Mouse (Mus musculus): ENCODE results near the gene Fcnb. TPM values are rescaled to one million over a fixed set of nuclear protein-coding genes. Genes with fewer than 3 reads are reported as not detected.

Fcnb gene
- total RNA-seq (2021) = not detected
- long read RNA-seq, experiment 1 = 0 reads
- long read RNA-seq, experiment 2 = 0 reads

DNA sequence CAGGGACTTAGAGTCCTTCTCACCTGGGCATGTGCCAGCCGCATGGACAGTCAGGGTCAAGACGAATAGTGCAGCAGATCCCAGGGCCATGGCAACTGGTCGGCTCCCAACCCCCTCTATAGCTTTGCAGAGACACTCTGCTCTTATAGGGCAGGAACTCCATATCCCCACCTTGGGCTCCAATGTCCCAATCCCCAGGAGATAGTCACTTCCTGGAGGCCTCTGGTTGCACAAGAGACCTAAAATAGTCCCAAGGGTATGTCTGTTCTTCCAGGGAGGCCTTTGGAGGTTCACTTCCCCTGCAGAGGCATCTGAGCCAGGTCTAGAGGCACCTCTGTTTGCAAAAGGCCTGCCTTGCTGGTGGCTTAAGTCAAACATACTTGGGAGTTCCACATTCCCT lies at the start of gene Fcnb:
Gene Fcnb (minus strand): TSS at position 118 of the 400 bp plus-strand sequence.
- no peak for DNase-seq

DNA sequence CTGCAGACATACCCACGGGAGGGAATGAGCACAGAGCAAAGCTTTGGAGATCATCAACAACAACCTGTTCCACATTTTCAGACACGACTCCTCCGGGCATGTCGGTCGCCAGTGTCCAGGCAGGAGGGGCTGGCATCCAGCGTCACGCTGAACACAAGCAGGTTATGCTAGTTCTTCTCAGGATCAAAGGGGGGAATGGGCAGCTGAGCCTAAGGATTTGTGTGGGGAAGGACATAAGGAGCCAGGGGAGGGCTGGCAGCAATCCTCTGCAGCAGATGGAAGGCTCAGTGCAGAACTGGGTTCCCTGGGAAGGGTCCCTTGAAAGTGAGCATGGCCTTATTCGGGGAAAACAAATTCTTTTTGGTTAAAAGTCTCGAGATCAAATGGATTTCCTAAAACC lies 49.1 kb upstream of the Fcnb start:
- DNase-seq = no peak

DNA sequence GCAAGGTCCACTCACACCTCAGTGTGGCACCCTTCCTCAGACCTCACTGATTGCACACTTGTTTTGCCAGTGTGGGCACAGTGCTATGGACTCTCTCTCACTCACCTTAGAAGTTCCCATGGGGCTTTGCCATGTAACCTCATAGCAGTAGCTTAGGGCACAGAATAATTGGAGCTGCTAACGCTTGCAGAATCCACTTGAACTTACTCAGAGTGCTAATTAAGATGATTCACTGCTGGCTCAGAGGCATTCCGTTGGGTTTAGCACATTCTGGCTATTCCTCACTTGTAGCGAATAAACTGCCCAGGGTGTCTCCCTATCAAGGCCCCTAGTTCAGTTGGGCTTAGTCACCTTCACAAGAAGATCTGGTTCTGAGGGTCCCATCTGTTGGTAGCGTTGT lies 47.4 kb upstream of the Fcnb start:
- DNase-seq = no peak

DNA sequence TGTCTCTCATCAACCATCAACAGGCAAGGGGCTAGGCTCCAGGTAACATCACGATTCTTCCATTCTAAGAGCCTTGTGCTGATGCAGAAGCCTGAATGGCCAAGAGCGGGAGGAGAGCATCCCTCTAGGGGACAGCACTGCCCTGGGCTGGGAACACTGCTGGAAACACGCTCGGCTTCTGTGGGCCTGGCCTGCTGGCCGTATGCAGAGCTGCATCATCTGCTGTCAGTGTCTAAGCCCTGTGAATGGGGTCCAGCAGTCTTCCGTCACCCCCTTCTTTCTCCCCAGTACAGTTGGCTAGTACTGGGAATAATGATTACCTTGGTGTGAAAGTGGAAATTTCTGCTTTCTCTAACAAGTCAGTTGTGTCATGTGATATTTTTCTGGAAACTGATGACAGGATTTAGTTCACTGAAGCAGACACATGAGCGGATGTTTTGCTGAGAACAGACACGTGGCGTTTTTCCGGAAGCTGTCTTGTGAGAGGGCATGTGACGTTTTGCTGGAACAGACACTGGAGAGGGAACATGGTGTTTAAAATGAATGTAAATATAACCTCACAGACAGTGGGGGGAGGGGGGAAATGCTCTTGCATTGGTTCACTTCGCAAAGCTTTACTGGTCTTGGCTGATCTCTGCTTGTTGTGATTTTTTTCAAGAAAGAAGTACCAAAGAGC lies 42.2 kb upstream of the Fcnb start:
- no peak for DNase-seq

DNA sequence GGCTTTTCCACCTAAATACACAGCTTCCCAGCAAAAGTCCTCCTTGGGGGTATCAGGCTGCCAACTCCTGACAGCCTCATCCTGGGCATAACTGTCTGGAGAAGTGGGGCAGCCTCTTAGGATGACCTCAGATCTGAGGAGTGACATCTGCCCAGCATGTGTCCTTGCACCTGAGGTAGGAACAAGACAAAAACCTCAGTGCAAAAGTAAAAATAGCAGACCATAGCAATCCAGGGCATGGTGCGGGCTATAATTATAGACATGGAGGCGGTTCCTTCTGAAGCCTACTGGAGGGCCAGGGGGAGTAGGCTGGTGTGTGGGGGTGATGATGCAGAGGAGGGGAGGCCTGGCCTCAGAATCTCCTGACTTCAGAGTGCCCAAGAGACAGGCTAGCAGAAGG lies 39.2 kb upstream of the Fcnb start:
- DNase-seq = no peak

DNA sequence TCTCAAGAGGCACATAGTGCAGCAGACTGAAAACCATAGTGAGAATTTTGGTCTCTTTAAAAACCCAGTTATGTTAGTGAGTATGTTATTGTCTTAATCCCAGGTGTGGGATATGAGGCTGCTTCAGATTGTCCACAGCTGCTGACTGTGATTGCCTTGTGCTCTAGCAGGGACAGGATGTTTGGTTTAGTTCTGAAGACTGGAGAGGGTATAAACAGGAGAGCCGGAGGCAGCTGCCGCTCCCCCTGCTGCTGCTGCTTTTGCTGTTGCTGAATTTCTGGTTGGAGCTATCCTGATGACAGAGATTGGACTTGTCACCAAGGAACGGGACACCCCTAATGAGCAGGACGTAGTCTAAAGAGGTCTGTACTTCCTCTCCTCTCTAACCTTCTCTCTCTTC lies 36.6 kb upstream of the Fcnb start:
- DNase-seq = no peak

DNA sequence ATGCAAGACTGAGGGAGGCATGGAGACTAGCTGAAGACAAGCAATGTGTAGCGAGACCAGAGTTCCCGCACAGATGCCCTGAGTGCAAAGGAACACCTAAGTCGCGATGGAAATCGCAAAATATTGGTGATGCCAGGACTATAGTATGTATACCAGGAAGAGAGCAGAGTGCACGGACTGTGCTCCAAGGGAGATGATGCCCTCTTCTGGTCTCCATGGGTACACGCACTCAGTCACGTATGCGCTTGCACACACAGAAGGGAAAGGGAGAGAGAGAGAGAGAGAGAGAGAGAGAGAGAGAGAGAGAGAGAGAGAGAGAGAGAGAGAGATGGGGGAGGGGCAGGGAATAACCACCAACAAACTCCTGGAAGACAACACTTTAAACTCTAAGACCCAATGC lies 35.7 kb upstream of the Fcnb start:
- DNase-seq = no peak

DNA sequence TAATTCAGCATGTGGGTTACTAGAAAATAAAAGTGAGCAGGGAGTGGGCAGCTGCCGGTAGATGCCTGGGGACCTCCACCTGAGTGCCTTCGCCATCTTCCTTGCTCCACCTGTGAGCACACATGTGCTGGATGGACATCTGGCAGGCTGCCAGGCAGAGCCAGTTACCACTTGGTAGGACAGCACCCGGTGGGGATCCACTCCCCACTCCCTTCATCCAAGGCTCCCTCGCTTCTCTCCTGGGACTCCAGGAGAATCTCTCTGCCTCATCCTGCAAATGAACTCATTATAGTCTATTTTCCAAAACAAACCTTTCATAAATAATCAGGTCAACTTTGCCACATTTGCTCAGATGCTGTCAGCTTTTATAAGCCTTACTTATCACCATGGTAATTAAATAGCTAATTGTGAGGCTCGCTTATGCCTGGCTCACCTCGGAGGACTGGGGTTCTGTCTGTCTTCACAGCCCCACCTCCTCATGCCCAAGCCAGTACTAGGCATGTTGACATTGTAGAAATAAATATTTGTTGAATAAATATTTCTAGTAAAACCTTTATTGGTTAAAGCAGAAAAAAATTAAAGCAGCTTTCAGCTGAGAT lies 33.9 kb upstream of the Fcnb start:
- DNase-seq = no peak

DNA sequence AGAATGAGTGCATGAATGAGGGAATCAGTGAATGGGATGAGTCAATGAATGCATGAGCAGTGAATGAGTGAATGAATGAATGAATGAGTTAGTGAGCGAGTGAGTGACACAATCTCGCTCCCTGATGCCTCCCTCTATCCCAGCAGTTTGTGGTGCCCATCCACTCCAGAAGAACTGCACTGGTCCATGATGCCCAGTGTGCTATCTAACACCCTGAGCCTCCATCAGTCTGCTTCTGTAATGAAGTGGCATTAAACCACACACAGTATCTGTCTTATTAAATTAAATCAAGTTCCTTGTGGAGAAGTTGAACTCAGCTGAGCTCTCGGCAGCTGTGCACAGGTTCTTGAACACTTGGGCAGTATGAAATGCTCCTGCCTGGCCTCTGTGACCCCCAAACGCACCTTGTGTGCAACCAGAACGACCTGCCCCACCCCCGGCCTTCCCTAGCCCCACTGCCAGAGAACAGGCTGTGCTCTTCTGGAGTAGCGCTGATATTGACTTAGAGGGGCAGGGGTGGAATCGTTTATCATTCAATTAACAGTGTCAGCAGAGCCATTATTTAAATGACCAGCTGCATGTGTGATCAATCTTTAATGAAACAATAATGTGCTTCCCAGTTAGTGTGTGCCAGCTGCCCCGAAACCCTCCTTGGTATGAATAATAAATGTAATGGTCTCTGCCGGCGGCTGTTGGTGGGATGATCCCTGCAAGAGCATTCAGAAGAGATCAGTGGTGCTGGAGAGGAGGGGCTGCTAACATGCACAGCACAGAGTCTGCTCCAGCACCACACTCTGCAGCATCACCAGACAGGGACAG lies 33.0 kb upstream of the Fcnb start:
- DNase-seq = no peak

DNA sequence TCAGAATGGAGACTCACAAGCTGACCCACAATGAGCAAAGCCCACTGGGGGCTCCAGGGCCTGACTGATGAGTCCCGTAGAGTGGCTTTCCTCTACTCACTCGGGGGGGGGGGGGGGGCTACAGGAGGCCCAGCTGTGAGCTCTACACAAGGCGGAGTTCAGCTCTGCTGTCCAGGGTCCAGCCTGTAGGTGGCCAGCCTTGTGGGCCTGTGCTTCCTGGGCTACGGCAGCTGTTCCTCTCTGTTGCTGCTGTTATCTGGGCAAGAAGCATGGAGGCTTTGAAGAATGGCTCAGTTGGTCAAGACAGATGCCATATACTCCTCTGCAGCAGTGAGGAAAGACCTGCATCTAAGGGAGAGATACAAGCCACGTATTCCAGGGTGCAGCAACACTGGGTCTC lies 24.1 kb upstream of the Fcnb start:
- no peak for DNase-seq

DNA sequence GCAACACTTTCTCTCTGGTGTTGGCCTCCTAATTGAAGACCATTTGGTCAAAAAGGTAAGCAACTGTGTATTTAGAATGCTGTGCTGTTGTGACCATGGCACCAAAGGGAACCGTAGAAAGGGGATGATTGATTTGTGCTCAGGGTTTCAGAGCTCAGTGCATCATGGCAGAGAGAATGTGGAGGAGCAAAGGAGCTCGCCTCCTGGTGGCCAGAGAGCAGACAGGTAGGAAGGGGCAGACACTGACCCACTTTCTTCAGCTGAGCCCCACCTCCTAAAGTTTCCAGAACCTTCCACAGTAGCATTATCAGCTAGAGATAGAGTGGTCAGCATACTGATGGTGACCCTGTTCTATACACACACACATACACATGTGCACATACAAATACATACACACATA lies 21.3 kb upstream of the Fcnb start:
- no peak for DNase-seq

DNA sequence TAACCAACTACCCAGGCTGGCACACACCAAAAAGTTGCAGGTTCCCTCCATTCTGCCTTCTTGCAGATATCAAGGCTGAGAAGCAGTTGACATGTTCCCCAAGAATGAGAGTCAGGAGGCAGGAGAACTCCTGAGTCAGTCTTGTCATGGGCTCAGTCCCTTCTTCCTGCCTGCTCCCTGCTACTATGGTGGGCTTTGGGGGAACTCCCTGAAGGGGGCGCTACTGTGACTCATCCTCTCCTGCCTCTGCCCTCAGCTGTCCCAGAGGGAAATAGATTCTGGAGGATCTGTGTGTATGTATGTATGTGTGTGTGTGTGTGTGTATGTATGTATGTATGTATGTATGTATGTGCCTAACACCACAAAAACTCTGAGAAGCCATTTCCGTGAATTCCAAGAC lies 19.0 kb upstream of the Fcnb start:
- DNase-seq = no peak

DNA sequence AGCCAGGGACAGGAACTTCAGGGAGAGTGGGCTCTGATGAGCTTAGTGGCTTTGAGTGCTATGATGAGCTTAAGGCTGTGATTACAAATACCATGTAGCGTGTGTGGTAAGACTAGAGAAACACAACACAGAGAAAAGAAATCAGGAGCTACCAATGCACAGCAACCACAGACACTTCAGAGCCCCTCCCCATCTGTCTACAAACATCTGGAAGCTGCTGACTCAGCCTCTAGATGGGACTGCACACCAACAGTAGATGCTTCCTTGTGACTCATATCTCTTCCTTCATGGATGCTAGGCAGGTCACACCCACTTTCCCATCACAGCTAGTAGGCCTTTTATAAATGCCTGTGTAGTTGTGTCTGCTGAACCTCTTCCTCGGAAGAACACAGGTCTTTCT lies 17.2 kb upstream of the Fcnb start:
- DNase-seq = no peak

DNA sequence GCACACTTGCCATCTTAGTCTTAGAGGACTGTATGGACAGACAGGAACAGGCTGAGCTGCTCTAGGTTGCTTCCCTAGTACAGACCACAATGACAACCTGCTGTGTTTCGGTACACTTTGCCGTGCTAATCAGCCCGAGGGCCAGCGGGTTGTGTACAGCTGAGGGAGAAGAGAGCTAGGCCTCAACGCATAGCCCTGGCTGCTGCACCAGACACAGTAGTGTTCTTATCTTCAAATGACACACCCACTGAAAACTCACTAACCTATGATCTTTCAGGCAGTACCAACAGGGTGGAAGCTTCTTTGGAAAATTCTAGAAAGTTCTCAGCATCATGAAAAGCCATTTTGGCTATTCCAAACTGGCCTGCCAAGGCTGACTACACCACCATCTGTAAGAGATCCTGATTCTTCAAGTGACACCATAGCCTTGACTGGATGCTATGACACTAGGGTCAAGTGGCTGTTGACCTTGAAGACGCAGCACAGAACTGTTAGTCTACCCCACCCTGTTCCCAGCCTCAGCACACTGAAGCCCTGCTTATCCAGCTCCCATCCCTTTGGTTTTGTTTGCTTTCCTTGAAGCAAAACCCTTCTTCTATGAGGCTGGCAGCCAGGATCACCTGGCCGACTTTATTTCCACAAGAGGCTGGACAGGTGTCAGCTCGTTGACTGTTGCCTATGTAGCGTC lies 16.3 kb upstream of the Fcnb start:
- DNase-seq = no peak

DNA sequence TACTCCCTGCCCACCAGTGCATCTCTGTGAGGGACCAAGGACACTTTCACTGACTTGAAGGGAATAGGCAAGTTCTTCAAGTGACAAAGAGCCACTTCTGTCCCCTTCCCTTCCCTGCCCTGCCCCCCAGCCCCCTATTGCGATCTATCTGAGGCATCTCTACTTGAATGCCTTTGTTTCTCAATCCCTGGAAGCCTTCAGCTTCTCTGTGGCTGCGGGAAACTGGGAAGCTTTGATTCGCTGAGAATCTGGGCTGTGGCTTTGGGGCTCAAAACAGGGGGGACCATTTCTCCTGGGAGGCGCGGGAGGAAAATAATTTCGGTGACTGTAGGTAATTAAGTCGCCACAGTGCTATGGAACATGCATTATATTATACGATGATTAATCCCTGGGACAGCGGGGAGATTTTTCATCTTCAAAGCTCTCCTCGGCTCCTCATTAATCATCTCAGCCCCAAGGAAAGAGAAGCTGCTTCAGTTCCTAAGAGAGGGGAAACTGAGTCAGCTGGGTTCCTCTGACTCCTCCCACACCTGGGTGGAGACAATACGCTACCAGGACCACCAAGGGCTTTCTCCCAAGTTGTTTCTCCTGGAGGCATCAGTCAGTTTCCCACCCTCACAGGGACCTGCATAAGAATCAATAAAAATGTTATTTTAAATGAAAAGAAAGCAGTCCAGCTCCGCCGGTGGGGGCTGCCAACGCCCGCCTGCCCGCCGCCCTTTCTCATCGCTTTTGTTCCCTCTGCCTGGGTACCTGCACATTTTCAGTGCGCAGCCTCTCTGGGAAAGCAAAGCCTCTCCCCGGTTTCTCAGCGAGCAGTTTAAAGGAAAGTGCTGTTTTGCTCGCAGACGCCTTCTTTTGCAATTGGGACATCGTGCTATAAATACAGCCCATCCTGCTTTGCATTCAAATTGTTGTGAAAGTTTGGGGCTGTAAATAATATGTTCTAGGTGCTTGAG lies 14.1 kb upstream of the Fcnb start:
- no peak for DNase-seq

DNA sequence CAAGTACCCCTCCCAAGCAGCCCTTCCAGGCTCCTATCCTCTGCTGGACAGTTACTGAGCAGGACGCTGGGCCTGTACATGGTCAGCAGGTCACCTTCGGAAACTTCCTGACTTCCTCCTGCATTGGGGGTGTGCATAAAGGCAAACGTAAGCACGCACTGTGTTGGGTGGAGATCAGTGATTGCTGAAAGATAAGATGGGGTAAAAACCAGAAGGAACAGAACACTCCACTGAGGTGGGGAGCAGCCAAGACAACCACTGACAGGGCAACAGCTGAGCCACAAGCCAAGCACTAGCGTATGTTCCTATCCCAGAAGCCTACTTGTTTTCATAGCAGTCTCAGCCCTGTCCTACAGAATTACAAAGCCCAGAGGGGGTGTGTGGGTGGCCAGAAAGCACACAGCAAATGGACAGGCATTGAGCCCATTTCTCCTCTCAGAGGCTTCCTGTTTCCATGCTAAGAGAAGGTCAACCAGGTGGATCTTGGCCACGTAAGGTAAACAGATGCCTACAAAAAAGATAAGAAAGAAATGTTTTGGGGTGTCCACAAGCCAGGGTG lies 12.1 kb upstream of the Fcnb start:
- no peak for DNase-seq

DNA sequence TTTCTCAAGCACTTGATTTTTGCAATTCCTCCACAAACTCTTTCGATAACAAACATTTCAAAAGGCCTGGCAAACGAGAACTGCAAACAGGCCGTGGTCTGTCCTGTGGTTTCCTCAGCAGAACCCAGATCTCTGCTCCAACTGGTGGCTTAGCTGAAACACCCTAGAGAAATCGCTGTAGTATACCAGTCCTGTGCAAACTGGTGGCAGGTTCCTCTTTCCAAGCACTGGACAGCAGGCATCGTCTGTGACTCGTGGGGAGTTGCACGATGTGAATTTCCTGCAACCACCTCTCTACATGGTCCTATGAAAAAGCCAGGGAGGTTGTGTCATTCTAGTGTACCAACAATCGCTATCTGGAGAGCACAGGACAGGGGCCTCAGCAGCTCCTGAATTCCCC lies 7.4 kb upstream of the Fcnb start:
- no peak for DNase-seq

DNA sequence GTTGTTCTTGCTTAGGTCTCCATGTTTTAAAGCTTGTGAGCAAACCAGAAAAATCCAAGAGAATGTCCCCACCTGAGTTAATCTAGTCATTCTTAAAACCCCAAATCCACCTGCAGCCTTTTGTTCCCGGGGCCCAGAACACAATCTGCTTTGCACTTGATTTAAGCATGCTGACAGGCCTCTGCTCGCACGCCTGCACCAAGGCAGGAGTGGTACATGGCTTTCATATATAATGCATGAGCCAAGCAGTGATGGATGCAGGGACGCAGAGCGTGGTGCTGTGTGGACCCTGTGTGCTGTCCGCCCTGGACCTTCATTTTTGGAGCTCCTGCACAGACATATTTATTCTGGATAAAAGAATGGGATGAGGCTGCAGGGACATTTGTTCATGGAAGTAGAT lies 6.4 kb upstream of the Fcnb start:
- no peak for DNase-seq

DNA sequence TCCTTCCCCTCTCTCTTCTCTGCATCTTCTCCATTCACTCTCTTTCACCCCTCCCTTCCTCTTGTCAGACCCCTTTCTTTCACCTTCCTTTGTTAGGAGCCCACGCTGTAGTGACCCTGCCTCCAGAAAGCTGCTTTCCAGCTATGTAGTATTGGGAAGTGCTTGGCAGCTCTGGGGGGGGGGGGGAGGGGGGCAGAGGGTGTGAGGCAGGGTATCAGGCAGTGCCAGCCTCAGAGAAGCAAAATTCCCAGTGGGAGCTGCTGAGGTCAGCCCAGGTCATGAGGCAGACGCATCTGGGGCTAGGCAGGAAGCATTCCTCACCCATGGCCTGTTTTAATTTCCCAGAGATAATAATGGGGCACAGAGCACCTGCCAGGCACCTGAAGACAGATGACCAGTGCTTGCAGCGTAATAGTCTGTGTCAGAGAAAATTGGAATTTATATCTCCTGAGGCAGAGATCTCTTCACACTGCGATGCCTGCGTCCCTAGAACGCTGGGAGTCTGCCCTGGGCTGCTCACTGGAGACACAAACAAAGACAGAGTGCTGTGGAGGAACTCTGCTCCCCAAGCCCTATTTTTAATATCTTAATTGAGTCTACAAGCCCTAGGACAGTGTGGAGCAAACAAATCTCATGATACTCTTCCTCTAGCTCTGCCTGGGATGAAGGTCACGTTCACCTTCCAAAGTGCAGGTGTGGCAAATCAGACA lies 5.8 kb upstream of the Fcnb start:
- DNase-seq = no peak

DNA sequence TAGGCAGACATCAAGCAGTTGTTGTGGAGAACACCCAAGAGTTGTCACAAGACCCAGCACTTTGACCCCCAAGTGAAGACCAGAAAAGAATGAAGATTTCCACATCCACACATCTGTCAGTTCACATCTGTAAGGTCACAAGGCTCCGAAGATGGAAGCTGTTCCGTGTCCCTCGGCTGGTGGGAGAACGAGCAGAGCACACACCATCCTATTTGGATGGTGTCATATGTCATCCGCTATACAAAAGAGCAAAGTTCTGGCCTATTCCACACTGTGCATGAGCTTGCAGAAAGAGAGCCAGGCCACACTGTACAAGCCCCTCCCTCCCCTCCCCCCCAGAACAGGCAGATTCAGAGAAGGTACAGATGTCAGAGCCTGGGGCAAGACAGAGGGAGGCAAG lies 4.4 kb upstream of the Fcnb start:
- no peak for DNase-seq

DNA sequence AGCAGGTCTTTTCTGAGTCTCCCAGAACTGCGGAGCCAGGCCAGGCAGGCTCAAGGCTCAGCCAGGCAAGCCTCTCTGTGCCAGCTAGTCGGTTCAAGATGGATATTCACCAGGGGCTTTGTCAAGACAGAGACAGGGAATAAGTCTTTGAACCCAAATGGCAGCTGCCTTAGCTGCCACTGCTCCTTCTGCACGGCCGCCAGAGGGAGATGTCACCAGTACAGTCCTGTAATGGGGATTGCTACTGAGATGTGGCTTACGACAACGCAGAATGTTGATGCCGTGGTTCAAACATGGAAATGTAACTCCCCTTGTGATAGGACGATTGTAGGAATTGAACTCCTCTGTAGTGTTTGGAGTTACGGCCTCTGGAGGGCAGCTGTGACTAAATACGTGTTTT lies 1.4 kb upstream of the Fcnb start:
- DNase-seq = no peak
